In genomic region chr5:146860222-146860998, GRCm38 (mm10) we compare ENCODE assay signal across 16 mouse cellular contexts. TPM values are rescaled to one million over a fixed set of nuclear protein-coding genes. Genes with fewer than 3 reads are reported as not detected.
DNase-seq lines count a peak whose midpoint lies in the region; ATAC-seq and TF ChIP-seq lines count a peak whose summit lies in the region.
"Had no signal": no experiment of that assay in that cellular context is flagged by ENCODE, and none has a peak within 500 bp of the region (broad histone marks: within the 10 kb centered on the region; RNA-seq: fewer than 3 reads in every experiment).

No protein-coding gene starts in this region.

- H3K9ac ChIP-seq in liver, embryonic 12.5 days = no peak overlapping the region
- peak overlapping the region; percentile 58 for H3K9ac ChIP-seq in MEL (ENCODE audit: control insufficient read depth, low read depth, low read length, poor library complexity, severe bottlenecking)
- H3K9ac ChIP-seq: hindbrain, embryonic 14.5 days; limb, embryonic 15.5 days had no signal

- peaks cover 14% of the 10 kb centered on the region for H3K4me1 ChIP-seq in liver, embryonic 12.5 days
- peaks cover 11 to 20% of the 10 kb centered on the region in 2 experiments for H3K4me1 ChIP-seq in MEL (ENCODE audit: control insufficient read depth in 1 of 2, insufficient read depth in 2 of 2, low read length in 2 of 2)
- H3K4me1 ChIP-seq in kidney, adult 2 months (ENCODE audit: control insufficient read depth, insufficient read depth, low read length) = no peaks in the 10 kb centered on the region
- H3K4me1 ChIP-seq: limb, embryonic 15.5 days had no signal

- H3K36me3 ChIP-seq in liver, embryonic 12.5 days = no peaks in the 10 kb centered on the region
- peaks cover 0 to 12% of the 10 kb centered on the region in 2 experiments; a peak in 2 of 4 replicates for H3K36me3 ChIP-seq in MEL (ENCODE audit: control insufficient read depth in 1 of 2, insufficient read depth in 2 of 2, low read length in 2 of 2)
- H3K36me3 ChIP-seq in kidney, adult 2 months (ENCODE audit: control insufficient read depth, insufficient read depth, low read length) = no peaks in the 10 kb centered on the region
- H3K36me3 ChIP-seq: limb, embryonic 15.5 days had no signal

- ATAC-seq in liver, embryonic 12.5 days = no peak
- ATAC-seq in megakaryocyte-erythroid progenitor cell, adult 5-6 weeks (replicated peaks; ENCODE audit: low FRiP score, low TSS enrichment, poor library complexity, severe bottlenecking) = peak; percentile 45

- H3K4me2 ChIP-seq in liver, embryonic 12.5 days = no peak overlapping the region
- H3K4me2 ChIP-seq: hindbrain, embryonic 14.5 days; limb, embryonic 15.5 days had no signal

- no peak for TF ChIP-seq CTCF in MEL (IDR thresholded peaks at IDR 0.05 in 2 of 3, conservative IDR thresholded peaks at IDR 0.05 in 1 of 3; ENCODE audit: control insufficient read depth in 1 of 3, insufficient read depth in 1 of 3, low read depth in 2 of 3, low read length in 3 of 3, poor library complexity in 1 of 3, severe bottlenecking in 1 of 3)
- TF ChIP-seq CTCF in kidney, adult 2 months (conservative IDR thresholded peaks at IDR 0.05; ENCODE audit: insufficient read depth, insufficient read length, low read depth, low read length) = no peak

- 55% methylated on average over 18 of the region's 18 CpGs for WGBS in liver, embryonic 12.5 days (ENCODE audit: insufficient replicate concordance)
- 76% methylated on average over 18 of the region's 18 CpGs for WGBS in kidney, adult 2 months

- H3K79me2 ChIP-seq in MEL (ENCODE audit: control insufficient read depth, insufficient read depth, low read length, poor library complexity) = no peaks in the 10 kb centered on the region

- no peak for TF ChIP-seq RAD21 in MEL (IDR thresholded peaks at IDR 0.05; ENCODE audit: low read depth, low read length)

- TF ChIP-seq EP300 in MEL (IDR thresholded peaks at IDR 0.05; ENCODE audit: low read depth in 1 of 2, low read length in 2 of 2) = peak; percentile 57 to 84

- H3K4me3 ChIP-seq in liver, embryonic 12.5 days = no peak overlapping the region
- peak overlapping the region; percentile 46 to 61 for H3K4me3 ChIP-seq in MEL (ENCODE audit: control insufficient read depth in 1 of 2, insufficient read depth in 1 of 2, low read depth in 2 of 2, low read length in 2 of 2)
- H3K4me3 ChIP-seq in kidney, adult 2 months (ENCODE audit: insufficient read depth, low read depth, low read length) = no peak overlapping the region
- H3K4me3 ChIP-seq: limb, embryonic 15.5 days had no signal

- TF ChIP-seq POLR2A in MEL (IDR thresholded peaks at IDR 0.05; ENCODE audit: control insufficient read depth in 1 of 2, insufficient read depth in 1 of 2, low read depth in 1 of 2, low read length in 2 of 2, poor library complexity in 1 of 2) = no peak
- TF ChIP-seq POLR2A in kidney, adult 2 months (IDR thresholded peaks at IDR 0.05; ENCODE audit: low read depth, low read length) = no peak

- H3K27ac ChIP-seq in liver, embryonic 12.5 days = no peak overlapping the region
- peak overlapping the region; percentile 79 for H3K27ac ChIP-seq in MEL (ENCODE audit: control insufficient read depth, low read depth, low read length)
- no peak overlapping the region for H3K27ac ChIP-seq in kidney, adult 2 months (ENCODE audit: insufficient read depth, low read depth, low read length)
- H3K27ac ChIP-seq: hindbrain, embryonic 14.5 days; limb, embryonic 15.5 days had no signal

- peaks cover 7% of the 10 kb centered on the region for H3K9me3 ChIP-seq in liver, embryonic 12.5 days (replicated peaks)
- no peaks in the 10 kb centered on the region for H3K9me3 ChIP-seq in MEL (replicated peaks; ENCODE audit: insufficient read depth, low read length)
- H3K9me3 ChIP-seq: limb, embryonic 15.5 days had no signal

- DNase-seq in adrenal gland, postnatal 10 days = peak; percentile 9
- no peak for DNase-seq in adrenal gland, adult (ENCODE audit: inconsistent age in 2 of 2, low spot score in 1 of 2)
- peak; percentile 19 for DNase-seq in liver
- DNase-seq in MEL (ENCODE audit: low read depth, low spot score) = peak; percentile 90
- no peak for DNase-seq in kidney, adult 18-20 months
- no peak for DNase-seq in kidney, adult 2 months
- DNase-seq: adrenal gland, adult 8-10 months; cerebellum, adult 18-20 months; gastrocnemius, postnatal 36 days; kidney, adult 11 months; kidney, postnatal 25 days; thymus, postnatal 25 days had no signal

- no peaks in the 10 kb centered on the region for H3K27me3 ChIP-seq in liver, embryonic 12.5 days (replicated peaks)
- H3K27me3 ChIP-seq in MEL (ENCODE audit: control insufficient read depth in 1 of 2, insufficient read depth in 2 of 2, low read length in 2 of 2) = no peaks in the 10 kb centered on the region
- H3K27me3 ChIP-seq in kidney, adult 2 months (replicated peaks; ENCODE audit: control insufficient read depth, insufficient read depth, low read length) = no peaks in the 10 kb centered on the region
- H3K27me3 ChIP-seq: limb, embryonic 15.5 days had no signal

TF ChIP-seq in MEL, 35 proteins besides CTCF, POLR2A, EP300 and RAD21:
- TF ChIP-seq GATA1 (IDR thresholded peaks at IDR 0.05; ENCODE audit: low read depth, low read length) (peak; percentile 49; the same call in 1 of the 2 replicates), MXI1 (IDR thresholded peaks at IDR 0.05; ENCODE audit: low read depth, low read length) (no peak; the same call in 1 of the 2 replicates), NRF1 (IDR thresholded peaks at IDR 0.05; ENCODE audit: insufficient read depth, low read depth, low read length, poor library complexity, severe bottlenecking) (no peak), HCFC1 (IDR thresholded peaks at IDR 0.05; ENCODE audit: low read depth, low read length) (peak; percentile 56; the same call in 1 of the 2 replicates), USF2 (IDR thresholded peaks at IDR 0.05; ENCODE audit: borderline replicate concordance in 1 of 2, insufficient read depth in 1 of 2, low read depth in 1 of 2, low read length in 2 of 2) (no peak), MYC (IDR thresholded peaks at IDR 0.05; ENCODE audit: low read depth, low read length) (no peak), ELF1 (IDR thresholded peaks at IDR 0.05; ENCODE audit: low read depth, low read length) (peak; percentile 8; the same call in 1 of the 2 replicates), POLR2AphosphoS2 (IDR thresholded peaks at IDR 0.05; ENCODE audit: low read length) (no peak), CHD1 (IDR thresholded peaks at IDR 0.05; ENCODE audit: low read depth, low read length) (no peak), MYB (IDR thresholded peaks at IDR 0.05; ENCODE audit: low read depth, low read length) (peak; percentile 23; the same call in 1 of the 2 replicates), JUND (IDR thresholded peaks at IDR 0.05; ENCODE audit: low read depth, low read length) (0 out of 2 replicates have a peak, but pooled peaks have one; percentile 10), USF1 (IDR thresholded peaks at IDR 0.05; ENCODE audit: low read depth, low read length) (no peak), ETS1 (IDR thresholded peaks at IDR 0.05; ENCODE audit: low read depth, low read length) (no peak), KAT2A (conservative IDR thresholded peaks at IDR 0.05; ENCODE audit: low read depth, low read length) (0 out of 2 replicates have a peak, but pooled peaks have one; percentile 3), TAL1 (IDR thresholded peaks at IDR 0.05; ENCODE audit: low read length) (no peak), TCF12 (IDR thresholded peaks at IDR 0.05; ENCODE audit: low read depth, low read length) (peak; percentile 57; the same call in 1 of the 2 replicates), BHLHE40 (IDR thresholded peaks at IDR 0.05; ENCODE audit: borderline replicate concordance, low read depth, low read length) (peak; percentile 72; the same call in 1 of the 2 replicates), SIN3A (IDR thresholded peaks at IDR 0.05; ENCODE audit: low read length) (peak; percentile 62; the same call in 1 of the 2 replicates), ZC3H11A (IDR thresholded peaks at IDR 0.05; ENCODE audit: low read depth, low read length) (no peak), GABPA (IDR thresholded peaks at IDR 0.05; ENCODE audit: low read depth, low read length) (no peak), ZNF384 (IDR thresholded peaks at IDR 0.05; ENCODE audit: low read depth, low read length) (0 out of 2 replicates have a peak, but pooled peaks have one; percentile 11), TBP (IDR thresholded peaks at IDR 0.05; ENCODE audit: low read depth, low read length) (peak; percentile 57), RCOR1 (IDR thresholded peaks at IDR 0.05; ENCODE audit: low read depth, low read length) (peak; percentile 15; the same call in 1 of the 2 replicates), ZMIZ1 (IDR thresholded peaks at IDR 0.05; ENCODE audit: low read depth, low read length) (no peak)

RNA-seq across cellular contexts. Expression of gene Rasl11a, which starts 15.5 kb away (rescaled TPM):
- total RNA-seq in adrenal gland, postnatal 10 days (2021) = 1 to 10 TPM; 8.4 to 9.0 TPM
- polyA plus RNA-seq in liver, embryonic 12.5 days (2016; fragmentation: Nextera tagmentation; extraction: Ambion mirVana) = 3.2 and 3.8 TPM in 2 replicates
- 1.1 and 1.7 TPM in 2 replicates for total RNA-seq in MEL (2012; rRNA removed)
- polyA plus RNA-seq in MEL (2012; ENCODE audit: insufficient read depth in 1 of 2, insufficient read length in 2 of 2, low read depth in 1 of 2, low replicate concordance in 2 of 2, missing spikeins in 1 of 2) = 1 to 10 TPM in 1 of 2 experiments, not detected in 1; 2.3 TPM
- not detected in 2 replicates for total RNA-seq in megakaryocyte-erythroid progenitor cell, adult 5-6 weeks (2014; fragmentation: Nextera tagmentation)
- total RNA-seq in megakaryocyte-erythroid progenitor cell, adult 5-6 weeks (2017) = 3.7 TPM in 1 of 2 replicates, not detected in the other
- polyA plus RNA-seq in kidney, adult 2 months (2012; rRNA removed) = 17.4 and 20.2 TPM in 2 replicates

RNA-seq across cellular contexts. Expression of gene Rpl21, which starts 27.7 kb away (rescaled TPM):
- total RNA-seq in adrenal gland, postnatal 10 days (2021) = 100 to 1,000 TPM; 288 to 299 TPM
- 520 and 529 TPM in 2 replicates for polyA plus RNA-seq in liver, embryonic 12.5 days (2016; fragmentation: Nextera tagmentation; extraction: Ambion mirVana)
- 468 and 508 TPM in 2 replicates for total RNA-seq in MEL (2012; rRNA removed)
- polyA plus RNA-seq in MEL (2012; ENCODE audit: insufficient read depth in 1 of 2, insufficient read length in 2 of 2, low read depth in 1 of 2, low replicate concordance in 2 of 2, missing spikeins in 1 of 2) = 10 to 100 TPM in 1 of 2 experiments, not detected in 1; 70.7 TPM
- total RNA-seq in megakaryocyte-erythroid progenitor cell, adult 5-6 weeks (2014; fragmentation: Nextera tagmentation) = 2,306 and 2,977 TPM in 2 replicates
- 2,430 and 3,681 TPM in 2 replicates for total RNA-seq in megakaryocyte-erythroid progenitor cell, adult 5-6 weeks (2017)
- 54.5 and 98.3 TPM in 2 replicates for polyA plus RNA-seq in kidney, adult 2 months (2012; rRNA removed)

Comparison
In these comparisons a context has a peak if more than half of its experiments do, and no peak if none do; other contexts are left out.
1. DNase-seq: peak in adrenal gland, postnatal 10 days (single experiment), liver (single experiment) and MEL (single experiment); none in adrenal gland, adult (0 of 2), kidney, adult 18-20 months (single experiment) and kidney, adult 2 months (single experiment).
2. H3K4me3 ChIP-seq: peak in MEL (2 of 2); none in liver, embryonic 12.5 days (single experiment) and kidney, adult 2 months (single experiment).